Mouse (Mus musculus) left cerebral cortex, postnatal 14 days (tissue): ENCODE measurements around the gene Kcnip1. TPM values are rescaled to one million over a fixed set of nuclear protein-coding genes. Genes with fewer than 3 reads are reported as not detected.

ENCODE experiments used
- DNase-seq, 2 experiments: peaks; one replicate each; pipeline ENCODE4 v3.0.0; 2021 to 2022; ENCODE audit warnings: low spot score in 2 of 2, mixed read lengths in 1 of 2
- intact Hi-C: fragments of 180-260 bp; cut with DNase I; formaldehyde crosslinking; loops from one replicate; pipeline ENCODE4 v1.15.1; 2025
- total RNA-seq, 2 experiments: library from RNA; stranded (reverse); gene quantifications; 2 replicates each; pipeline ENCODE4 v1.2.3; 2021

Kcnip1 gene
- total RNA-seq, 2 experiments from 2014 or later = 38.1 to 39.6 TPM

- intact Hi-C loops = no loop called here
- DNase-seq = no peak
These were observed 332.7 kb downstream of the Kcnip1 start for GRCm38 (mm10) chr11:33660016-33660913.

- intact Hi-C loops = no loop called here
- no peak for DNase-seq
These were observed 336.9 kb downstream of the Kcnip1 start for GRCm38 (mm10) chr11:33655861-33656593.

- intact Hi-C loops = no loop called here
- DNase-seq = no peak
These were observed 337.7 kb downstream of the Kcnip1 start for GRCm38 (mm10) chr11:33655221-33655620.

- intact Hi-C loops = no loop called here
- no peak for DNase-seq
These were observed 338.5 kb downstream of the Kcnip1 start for GRCm38 (mm10) chr11:33654485-33654884.

GRCm38 (mm10) chr11:33649358-33649757 is 343.6 kb downstream of the Kcnip1 start:
- DNase-seq = no peak
- intact Hi-C loops = no loop called here

GRCm38 (mm10) chr11:33637107-33637506 is 355.8 kb downstream of the Kcnip1 start:
- DNase-seq = no peak
- intact Hi-C loops = no loop called here

GRCm38 (mm10) chr11:33627136-33627742 is 365.7 kb downstream of the Kcnip1 start:
- intact Hi-C loops = loop anchor here (5.0 kb wide), 1 partner anchor 75 kb away; no protein-coding TSS in a partner anchor
- DNase-seq = peak; percentile 22 to 54

- intact Hi-C loops = loop anchor here (2.0 to 10.0 kb wide), 3 partner anchors 45 to 437 kb away; no protein-coding TSS in a partner anchor
- DNase-seq = peak; percentile 65 to 83
These were observed 378.7 kb downstream of the Kcnip1 start for GRCm38 (mm10) chr11:33614218-33614617.

GRCm38 (mm10) chr11:33607784-33608183 is 385.2 kb downstream of the Kcnip1 start:
- no peak for DNase-seq
- intact Hi-C loops = no loop called here

GRCm38 (mm10) chr11:33603174-33603573 is 389.8 kb downstream of the Kcnip1 start:
- no peak for DNase-seq
- intact Hi-C loops = no loop called here

GRCm38 (mm10) chr11:33598986-33599385 is 394.0 kb downstream of the Kcnip1 start, which contains the start of gene D130052B06Rik:
D130052B06Rik (plus strand) TSS chr11:33599302.
- DNase-seq = no peak
- intact Hi-C loops = no loop called here

GRCm38 (mm10) chr11:33596655-33597054 is 396.3 kb downstream of the Kcnip1 start:
- intact Hi-C loops = no loop called here
- no peak for DNase-seq

- intact Hi-C loops = no loop called here
- no peak for DNase-seq
These were observed 400.1 kb downstream of the Kcnip1 start for GRCm38 (mm10) chr11:33592826-33593225.

- intact Hi-C loops = no loop called here
- DNase-seq = no peak
These were observed 402.2 kb downstream of the Kcnip1 start for GRCm38 (mm10) chr11:33590771-33591170.

GRCm38 (mm10) chr11:33586614-33587013 is 406.3 kb downstream of the Kcnip1 start:
- intact Hi-C loops = no loop called here
- no peak for DNase-seq

- intact Hi-C loops = no loop called here
- no peak for DNase-seq
These were observed 413.3 kb downstream of the Kcnip1 start for GRCm38 (mm10) chr11:33579621-33580020.
